Mouse (Mus musculus): ENCODE data around the gene Tmbim7.

The Tmbim7 gene

GRCm38 (mm10) chr5:3665225-3665624 is 14.2 kb downstream of the Tmbim7 start:
- no peak for DNase-seq (ENCODE audit: extremely low spot score, low read depth, low spot score)

- no peak for DNase-seq (ENCODE audit: extremely low spot score, low read depth, low spot score)
These were observed 15.6 kb downstream of the Tmbim7 start for GRCm38 (mm10) chr5:3666585-3666984.

GRCm38 (mm10) chr5:3669938-3670554 is 19.1 kb downstream of the Tmbim7 start:
- DNase-seq (ENCODE audit: extremely low spot score, low read depth, low spot score) = no peak

- no peak for DNase-seq (ENCODE audit: extremely low spot score, low read depth, low spot score)
These were observed 37.3 kb downstream of the Tmbim7 start for GRCm38 (mm10) chr5:3688298-3688697.

- DNase-seq (ENCODE audit: extremely low spot score, low read depth, low spot score) = no peak
These were observed 40.3 kb downstream of the Tmbim7 start for GRCm38 (mm10) chr5:3691283-3691682.

GRCm38 (mm10) chr5:3692956-3693355 is 42.0 kb downstream of the Tmbim7 start:
- no peak for DNase-seq (ENCODE audit: extremely low spot score, low read depth, low spot score)

- DNase-seq (ENCODE audit: extremely low spot score, low read depth, low spot score) = no peak
These were observed 44.2 kb downstream of the Tmbim7 start for GRCm38 (mm10) chr5:3695191-3695590.

- DNase-seq (ENCODE audit: extremely low spot score, low read depth, low spot score) = no peak
These were observed 45.0 kb downstream of the Tmbim7 start for GRCm38 (mm10) chr5:3696031-3696430.

GRCm38 (mm10) chr5:3700025-3700424 is 49.0 kb downstream of the Tmbim7 start:
- no peak for DNase-seq (ENCODE audit: extremely low spot score, low read depth, low spot score)

GRCm38 (mm10) chr5:3702180-3702579 is 51.2 kb downstream of the Tmbim7 start:
- DNase-seq (ENCODE audit: extremely low spot score, low read depth, low spot score) = no peak

- DNase-seq (ENCODE audit: extremely low spot score, low read depth, low spot score) = no peak
These were observed 64.8 kb downstream of the Tmbim7 start for GRCm38 (mm10) chr5:3715800-3716199.

- DNase-seq (ENCODE audit: extremely low spot score, low read depth, low spot score) = no peak
These were observed 68.4 kb downstream of the Tmbim7 start for GRCm38 (mm10) chr5:3719371-3719770.

GRCm38 (mm10) chr5:3722873-3723272 is 71.9 kb downstream of the Tmbim7 start:
- no peak for DNase-seq (ENCODE audit: extremely low spot score, low read depth, low spot score)

- DNase-seq (ENCODE audit: extremely low spot score, low read depth, low spot score) = no peak
These were observed 72.4 kb downstream of the Tmbim7 start for GRCm38 (mm10) chr5:3723415-3723814.

- DNase-seq (ENCODE audit: extremely low spot score, low read depth, low spot score) = no peak
These were observed 74.5 kb downstream of the Tmbim7 start for GRCm38 (mm10) chr5:3725491-3725890.

- DNase-seq (ENCODE audit: extremely low spot score, low read depth, low spot score) = no peak
These were observed 77.8 kb downstream of the Tmbim7 start for GRCm38 (mm10) chr5:3728820-3729219.

All from hindlimb bud, embryonic 11.5 days (tissue).